Mouse (Mus musculus): ENCODE results near the gene Vmn1r233. TPM values are rescaled to one million over a fixed set of nuclear protein-coding genes. Genes with fewer than 3 reads are reported as not detected.

The Vmn1r233 gene
- not detected in 2 replicates for polyA plus RNA-seq (2015; fragmentation: Nextera tagmentation; extraction: Ambion mirVana)

DNA sequence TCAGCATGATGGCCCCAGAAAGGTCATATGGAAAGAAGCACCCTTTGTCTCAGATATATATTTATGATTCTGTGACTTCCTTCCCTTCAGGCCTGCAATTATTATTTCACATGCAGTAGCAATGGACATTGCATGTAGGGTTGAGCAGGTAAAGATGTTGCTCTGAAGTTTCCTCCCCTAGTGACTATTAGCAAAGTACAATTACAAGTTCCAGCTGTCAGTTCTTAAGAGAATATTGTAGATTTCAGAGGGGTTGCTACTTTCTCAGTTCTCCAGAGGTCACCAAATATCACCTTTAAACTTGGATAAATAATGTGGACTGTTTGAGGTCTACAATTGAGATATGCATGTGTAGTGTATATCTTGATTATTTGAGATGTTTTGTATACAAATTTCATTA is at the start of gene Vmn1r233:
TSS of gene Vmn1r233 (minus strand) at position 101 of the 400 bp plus-strand sequence.
- no peaks in the 10 kb centered on the region for H3K36me3 ChIP-seq (ENCODE audit: insufficient read depth, low read length)
- no peak within 1 kb of the TSS for H3K9ac ChIP-seq (replicated peaks; ENCODE audit: low read depth)
- H3K27me3 ChIP-seq (replicated peaks; ENCODE audit: insufficient read depth, low read length): no peaks in the 10 kb centered on the region
- TF ChIP-seq CTCF (IDR thresholded peaks at IDR 0.05): no peak
- no peak within 1 kb of the TSS for H3K4me2 ChIP-seq (replicated peaks; ENCODE audit: low read depth, low read length)
- H3K27ac ChIP-seq (ENCODE audit: low read length): no peak within 1 kb of the TSS
- H3K4me1 ChIP-seq (ENCODE audit: insufficient read depth, low read depth, low read length): no peaks in the 10 kb centered on the region
- H3K4me3 ChIP-seq (ENCODE audit: low read depth, low read length): no peak within 1 kb of the TSS
- H3K9me3 ChIP-seq (ENCODE audit: low read length): no peaks in the 10 kb centered on the region
- no peak for ATAC-seq
- DNase-seq (ENCODE audit: low spot score): no peak

DNA sequence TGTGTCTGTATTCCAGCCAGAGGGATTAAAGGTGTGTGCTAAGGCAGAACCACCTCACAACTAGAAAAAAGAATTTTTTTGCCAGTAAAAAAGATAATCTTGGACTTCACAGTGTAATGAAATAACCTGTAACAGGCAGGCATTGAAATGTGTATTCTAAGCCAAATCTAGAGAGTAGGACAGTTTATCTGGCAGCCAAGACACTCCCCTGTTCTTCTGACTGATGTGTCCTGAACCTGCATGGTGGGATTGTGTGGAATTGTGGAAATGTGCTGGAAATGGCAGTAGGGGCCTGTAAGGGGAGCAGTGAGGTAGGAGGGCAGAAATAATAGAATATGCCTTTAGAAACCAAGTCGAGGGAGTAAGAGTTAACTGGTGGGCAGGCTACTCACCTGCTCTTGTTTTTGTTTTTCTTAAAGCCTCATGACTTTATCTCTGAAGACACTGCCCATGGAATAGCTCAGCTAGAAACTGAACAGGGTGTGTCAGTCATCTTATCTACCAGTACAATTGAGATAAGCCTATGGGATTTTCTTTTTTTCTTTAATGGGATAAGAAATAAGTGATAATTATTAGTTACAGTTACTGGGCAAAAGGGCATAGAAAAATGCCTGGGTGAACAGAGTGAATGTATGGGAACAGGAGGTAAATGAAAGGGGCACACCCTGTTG is 22.3 kb upstream of the Vmn1r233 start:
- DNase-seq (ENCODE audit: low spot score) (no peak), ATAC-seq (no peak)
- H3K27ac ChIP-seq (ENCODE audit: low read length): no peak overlapping the region
- H3K36me3 ChIP-seq (ENCODE audit: insufficient read depth, low read length): peaks cover 10% of the 10 kb centered on the region; the same call in 1 of the 2 replicates
- 88% methylated on average over 1 of the region's 1 CpGs for WGBS
- no peak overlapping the region for H3K4me2 ChIP-seq (replicated peaks; ENCODE audit: low read depth, low read length)
- TF ChIP-seq EP300 (IDR thresholded peaks at IDR 0.05) (no peak), CTCF (IDR thresholded peaks at IDR 0.05) (no peak)
- no peaks in the 10 kb centered on the region for H3K27me3 ChIP-seq (replicated peaks; ENCODE audit: insufficient read depth, low read length)
- H3K4me3 ChIP-seq (ENCODE audit: low read depth, low read length): no peak overlapping the region
- H3K9me3 ChIP-seq (ENCODE audit: low read length): no peaks in the 10 kb centered on the region
- no peak overlapping the region for H3K9ac ChIP-seq (replicated peaks; ENCODE audit: low read depth)
- no peaks in the 10 kb centered on the region for H3K4me1 ChIP-seq (ENCODE audit: insufficient read depth, low read depth, low read length)

DNA sequence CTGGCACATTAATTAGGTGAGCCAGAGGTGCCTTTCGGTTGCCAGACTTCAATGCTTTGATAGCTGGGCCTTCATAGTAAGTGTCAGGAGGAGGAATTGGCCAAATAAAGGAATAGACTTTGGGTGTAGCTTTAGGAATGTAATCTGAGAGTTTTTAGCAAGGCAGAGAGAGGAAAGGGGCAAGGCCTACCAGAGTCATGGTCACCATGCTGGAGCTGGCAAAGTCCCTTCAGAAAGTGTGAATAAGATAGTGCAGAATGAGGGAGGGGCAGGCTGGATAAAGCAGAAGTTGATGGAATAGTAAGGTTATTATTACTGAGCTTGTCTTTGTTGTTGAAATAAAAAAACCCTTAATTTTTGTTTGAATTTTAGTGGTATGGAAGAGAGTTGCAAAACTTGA is 13.5 kb upstream of the Vmn1r233 start:
- no peak for TF ChIP-seq EP300 (IDR thresholded peaks at IDR 0.05)
- TF ChIP-seq CTCF (IDR thresholded peaks at IDR 0.05): no peak
- Histone ChIP-seq H3K9me3 (ENCODE audit: low read length) (no peaks in the 10 kb centered on the region), H3K9ac (replicated peaks; ENCODE audit: low read depth) (peak overlapping the region; percentile 82), H3K27me3 (replicated peaks; ENCODE audit: insufficient read depth, low read length) (no peaks in the 10 kb centered on the region), H3K4me3 (ENCODE audit: low read depth, low read length) (peak overlapping the region; percentile 93), H3K4me1 (ENCODE audit: insufficient read depth, low read depth, low read length) (peaks cover 7% of the 10 kb centered on the region; the same call in 1 of the 2 replicates), H3K36me3 (ENCODE audit: insufficient read depth, low read length) (no peaks in the 10 kb centered on the region; the same call in 1 of the 2 replicates), H3K4me2 (replicated peaks; ENCODE audit: low read depth, low read length) (peak overlapping the region; percentile 71), H3K27ac (ENCODE audit: low read length) (peak overlapping the region; percentile 95)
- DNase-seq (ENCODE audit: low spot score) (peak; percentile 5), ATAC-seq (no peak)
- WGBS: 0% methylated on average over 1 of the region's 1 CpGs

DNA sequence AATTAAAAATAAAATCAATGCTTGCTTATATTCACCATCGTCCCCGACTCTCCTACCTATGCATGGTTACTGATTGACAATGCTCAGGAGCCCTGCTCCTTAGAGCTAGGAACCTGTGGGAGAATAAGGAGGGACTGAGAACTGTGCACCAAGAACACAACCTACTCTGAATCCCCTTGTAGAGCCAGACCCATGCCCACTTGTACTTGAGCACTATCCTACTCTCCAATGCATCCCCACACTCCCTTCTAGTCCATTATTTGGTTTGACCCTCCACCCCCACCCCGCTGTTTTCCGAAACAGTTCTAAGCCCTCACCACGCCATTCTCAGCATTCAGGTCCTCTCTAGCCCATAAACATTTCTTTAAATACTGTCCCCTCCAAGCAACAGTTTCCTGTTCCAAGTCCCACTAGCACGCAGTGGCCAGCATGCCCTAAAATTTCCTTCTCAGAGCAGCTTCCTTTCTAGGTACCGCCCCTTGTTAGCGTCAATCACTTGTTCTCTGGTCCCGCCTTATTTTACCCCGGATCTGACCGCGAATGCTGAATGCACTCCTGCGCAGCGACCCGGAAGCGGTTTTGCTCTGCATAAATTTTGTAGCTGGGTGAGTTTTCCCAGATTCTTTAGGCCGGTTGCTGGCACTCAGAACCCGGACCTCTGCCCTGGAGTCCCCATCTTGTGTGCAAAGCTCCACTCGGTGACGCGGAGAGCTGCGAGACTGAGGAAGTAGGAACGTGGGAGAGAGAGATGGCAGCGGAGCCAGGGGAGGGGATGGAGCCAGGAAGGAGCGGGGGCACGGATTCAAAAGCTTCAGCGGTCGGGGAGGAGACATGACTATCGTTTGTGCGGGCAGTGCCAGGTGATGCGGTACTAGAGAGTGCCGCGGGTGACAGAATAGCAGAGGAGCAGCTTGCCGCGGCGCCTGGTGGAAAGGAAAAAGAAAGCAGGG is 12.4 kb upstream of the Vmn1r233 start, which contains the start of gene Zfp160:
TSS of gene Zfp160 (plus strand) at position 522 of the 950 bp plus-strand sequence.
- H3K9me3 ChIP-seq (ENCODE audit: low read length): no peaks in the 10 kb centered on the region
- H3K27ac ChIP-seq (ENCODE audit: low read length): peak within 1 kb of the TSS; percentile 95
- peak within 1 kb of the TSS; percentile 93 for H3K4me3 ChIP-seq (ENCODE audit: low read depth, low read length)
- H3K27me3 ChIP-seq (replicated peaks; ENCODE audit: insufficient read depth, low read length): no peaks in the 10 kb centered on the region
- ATAC-seq (peak; percentile 99), DNase-seq (ENCODE audit: low spot score) (peak; percentile 97)
- no peaks in the 10 kb centered on the region; the same call in 1 of the 2 replicates for H3K36me3 ChIP-seq (ENCODE audit: insufficient read depth, low read length)
- TF ChIP-seq CTCF (IDR thresholded peaks at IDR 0.05) (no peak), EP300 (IDR thresholded peaks at IDR 0.05) (peak; percentile 22; the same call in 1 of the 2 replicates)
- WGBS: 7% methylated on average over 36 of the region's 36 CpGs
- peaks cover 7% of the 10 kb centered on the region; the same call in 1 of the 2 replicates for H3K4me1 ChIP-seq (ENCODE audit: insufficient read depth, low read depth, low read length)
- peak within 1 kb of the TSS; percentile 71 for H3K4me2 ChIP-seq (replicated peaks; ENCODE audit: low read depth, low read length)
- peak within 1 kb of the TSS; percentile 82 for H3K9ac ChIP-seq (replicated peaks; ENCODE audit: low read depth)

DNA sequence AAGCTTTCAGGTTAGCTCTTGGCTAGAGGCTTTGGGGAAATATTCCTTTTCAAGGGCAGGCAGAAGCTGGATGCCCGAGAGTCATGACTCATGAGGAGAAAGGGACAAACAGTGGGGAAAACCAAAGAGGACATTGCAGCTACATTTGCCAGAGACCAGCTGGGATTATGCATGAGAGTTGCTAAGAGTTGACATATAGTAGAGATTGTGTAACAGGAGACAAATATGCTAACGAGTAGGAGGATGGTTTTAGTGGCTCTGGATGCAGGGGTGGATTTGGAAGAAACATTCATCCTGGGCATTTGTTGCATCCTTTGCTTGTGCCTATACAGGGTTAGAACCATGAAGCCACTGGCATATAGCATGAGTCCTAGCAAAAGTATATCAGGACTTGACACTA is 2.5 kb downstream of the Vmn1r233 start:
- ATAC-seq: no peak
- DNase-seq (ENCODE audit: low spot score): no peak
- TF ChIP-seq EP300 (IDR thresholded peaks at IDR 0.05): no peak
- TF ChIP-seq CTCF (IDR thresholded peaks at IDR 0.05): no peak
- Histone ChIP-seq H3K4me2 (replicated peaks; ENCODE audit: low read depth, low read length) (no peak overlapping the region), H3K9ac (replicated peaks; ENCODE audit: low read depth) (no peak overlapping the region), H3K27ac (ENCODE audit: low read length) (no peak overlapping the region), H3K4me3 (ENCODE audit: low read depth, low read length) (no peak overlapping the region), H3K27me3 (replicated peaks; ENCODE audit: insufficient read depth, low read length) (no peaks in the 10 kb centered on the region), H3K9me3 (ENCODE audit: low read length) (no peaks in the 10 kb centered on the region), H3K36me3 (ENCODE audit: insufficient read depth, low read length) (no peaks in the 10 kb centered on the region), H3K4me1 (ENCODE audit: insufficient read depth, low read depth, low read length) (no peaks in the 10 kb centered on the region)
- WGBS: 62% methylated on average over 2 of the region's 2 CpGs

DNA sequence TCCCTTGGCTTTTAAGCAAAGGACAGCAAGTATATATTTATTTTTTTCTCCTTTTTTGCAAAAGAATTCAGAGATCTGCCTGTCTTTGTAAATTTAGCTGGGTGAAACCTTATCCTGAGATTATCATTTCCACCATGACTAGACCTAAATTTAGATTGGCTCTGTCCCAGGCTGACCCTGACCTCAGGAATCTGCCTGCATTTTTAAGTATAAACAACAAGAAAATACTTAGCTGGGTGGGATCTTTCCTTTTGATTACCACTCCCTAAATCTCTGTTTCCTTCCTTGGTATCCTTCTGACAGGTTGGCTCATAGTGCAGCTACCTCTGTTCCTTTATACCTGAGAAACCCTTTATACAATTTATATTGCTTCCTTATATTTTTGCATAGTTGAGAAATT is 29.6 kb downstream of the Vmn1r233 start:
- peaks cover 43% of the 10 kb centered on the region for H3K36me3 ChIP-seq (ENCODE audit: insufficient read depth, low read length)
- no peaks in the 10 kb centered on the region for H3K4me1 ChIP-seq (ENCODE audit: insufficient read depth, low read depth, low read length)
- H3K27ac ChIP-seq (ENCODE audit: low read length): no peak overlapping the region
- ATAC-seq: no peak
- DNase-seq (ENCODE audit: low spot score): no peak
- no peak overlapping the region for H3K4me3 ChIP-seq (ENCODE audit: low read depth, low read length)
- H3K27me3 ChIP-seq (replicated peaks; ENCODE audit: insufficient read depth, low read length): no peaks in the 10 kb centered on the region
- H3K4me2 ChIP-seq (replicated peaks; ENCODE audit: low read depth, low read length): no peak overlapping the region
- no peak overlapping the region for H3K9ac ChIP-seq (replicated peaks; ENCODE audit: low read depth)
- H3K9me3 ChIP-seq (ENCODE audit: low read length): no peaks in the 10 kb centered on the region
- TF ChIP-seq EP300 (IDR thresholded peaks at IDR 0.05) (no peak), CTCF (IDR thresholded peaks at IDR 0.05) (no peak)

All from lung, postnatal 0 days (tissue).